Mouse (Mus musculus): ENCODE measurements around the gene Slc28a3.

GRCm38 (mm10) chr13:58590630-58591029, 20.0 kb downstream of the Slc28a3 start:
- TF ChIP-seq GATA1 (IDR thresholded peaks at IDR 0.05; ENCODE audit: borderline replicate concordance, low read length) (no peak), FLI1 (IDR thresholded peaks at IDR 0.05; ENCODE audit: low read length) (no peak)

Measured in megakaryocyte, embryonic 14.5 days (primary cell).